In genomic region chr8:64634131-64634865, GRCm38 (mm10) we compare ENCODE assay signal across 16 mouse cellular contexts. TPM values are rescaled to one million over a fixed set of nuclear protein-coding genes. Genes with fewer than 3 reads are reported as not detected.
DNase-seq lines count a peak whose midpoint lies in the region; ATAC-seq and TF ChIP-seq lines count a peak whose summit lies in the region.
"Had no signal": no experiment of that assay in that cellular context is flagged by ENCODE, and none has a peak within 500 bp of the region (broad histone marks: within the 10 kb centered on the region; RNA-seq: fewer than 3 reads in every experiment).

No protein-coding gene starts in this region.

- no peak overlapping the region for H3K9ac ChIP-seq in forebrain, postnatal 0 days
- H3K9ac ChIP-seq: embryonic facial prominence, embryonic 12.5 days; limb, embryonic 12.5 days; liver, embryonic 15.5 days had no signal

- H3K27ac ChIP-seq in layer of hippocampus, adult 2 months: peak overlapping the region; percentile 73
- no peak overlapping the region for H3K27ac ChIP-seq in forebrain, postnatal 0 days (ENCODE audit: low read depth, low read length)
- H3K27ac ChIP-seq: embryonic facial prominence, embryonic 12.5 days; hindbrain, embryonic 10.5 days; limb, embryonic 12.5 days; liver, embryonic 15.5 days had no signal

- no peak for TF ChIP-seq CTCF in layer of hippocampus, adult 2 months (conservative IDR thresholded peaks at IDR 0.05)
- no peak for TF ChIP-seq CTCF in forebrain, postnatal 0 days (IDR thresholded peaks at IDR 0.05; ENCODE audit: low read depth)

- no peaks in the 10 kb centered on the region for H3K27me3 ChIP-seq in forebrain, postnatal 0 days (ENCODE audit: insufficient read depth, low read length)
- H3K27me3 ChIP-seq: embryonic facial prominence, embryonic 12.5 days; limb, embryonic 12.5 days; liver, embryonic 15.5 days had no signal

- no peaks in the 10 kb centered on the region for H3K36me3 ChIP-seq in forebrain, postnatal 0 days (ENCODE audit: insufficient read depth)
- H3K36me3 ChIP-seq: embryonic facial prominence, embryonic 12.5 days; hindbrain, embryonic 10.5 days; limb, embryonic 12.5 days; liver, embryonic 15.5 days had no signal

- no peak for DNase-seq in frontal cortex, postnatal 14 days (ENCODE audit: low spot score in 2 of 2)
- peak; percentile 42 to 71 for DNase-seq in layer of hippocampus, adult 2 months (ENCODE audit: low spot score in 2 of 2)
- DNase-seq in layer of hippocampus, postnatal 36 days: no peak
- DNase-seq in ES-CJ7 (ENCODE audit: low read depth, low spot score): peak; percentile 27
- DNase-seq in fat pad, adult 2 months (ENCODE audit: extremely low read depth, low read depth, low spot score): peak; percentile 91
- DNase-seq in forebrain, postnatal 0 days: no peak
- no peak for DNase-seq in thymus, postnatal 0 days (ENCODE audit: low spot score)
- DNase-seq: gastrocnemius, postnatal 36 days; kidney, postnatal 25 days; thymus, adult 18-20 months had no signal

- H3K9me3 ChIP-seq in forebrain, postnatal 0 days (ENCODE audit: low read length): no peaks in the 10 kb centered on the region
- H3K9me3 ChIP-seq: embryonic facial prominence, embryonic 12.5 days; hindbrain, embryonic 10.5 days; limb, embryonic 12.5 days; liver, embryonic 15.5 days had no signal

- no peaks in the 10 kb centered on the region for H3K4me1 ChIP-seq in forebrain, postnatal 0 days (ENCODE audit: insufficient read depth)
- H3K4me1 ChIP-seq: embryonic facial prominence, embryonic 12.5 days; hindbrain, embryonic 10.5 days; limb, embryonic 12.5 days; liver, embryonic 15.5 days had no signal

- no peak overlapping the region for H3K4me2 ChIP-seq in forebrain, postnatal 0 days (ENCODE audit: low read depth)
- H3K4me2 ChIP-seq: embryonic facial prominence, embryonic 12.5 days; limb, embryonic 12.5 days; liver, embryonic 15.5 days had no signal

- ATAC-seq in frontal cortex, adult (ENCODE audit: low TSS enrichment): peak; percentile 91
- no peak for ATAC-seq in forebrain, postnatal 0 days

- WGBS in forebrain, postnatal 0 days: 60% methylated on average over 8 of the region's 8 CpGs

- no peak overlapping the region for H3K4me3 ChIP-seq in layer of hippocampus, adult 2 months
- H3K4me3 ChIP-seq in forebrain, postnatal 0 days (ENCODE audit: low read depth, low read length): no peak overlapping the region
- H3K4me3 ChIP-seq: embryonic facial prominence, embryonic 12.5 days; hindbrain, embryonic 10.5 days; limb, embryonic 12.5 days; liver, embryonic 15.5 days; myocyte had no signal

RNA-seq across cellular contexts. Expression of gene Cpe, which starts 58.6 kb away (rescaled TPM):
- 1,000 to 10,000 TPM; 2,581 to 2,789 TPM for total RNA-seq in layer of hippocampus, adult 2 months (2021)
- total RNA-seq in layer of hippocampus, postnatal 36 days (2021): 1,000 to 10,000 TPM; 2,857 to 3,040 TPM
- total RNA-seq in forebrain, postnatal 0 days (2014; rRNA removed): 557 and 627 TPM in 2 replicates
- polyA plus RNA-seq in forebrain, postnatal 0 days (2015; fragmentation: Nextera tagmentation; extraction: Ambion mirVana): 825 and 1,102 TPM in 2 replicates
- polyA plus RNA-seq in thymus, postnatal 0 days (2015; fragmentation: Nextera tagmentation; extraction: Ambion mirVana): 15.3 and 17.8 TPM in 2 replicates

Comparison
In these comparisons a context has a peak if more than half of its experiments do, and no peak if none do; other contexts are left out.
1. DNase-seq: peak in layer of hippocampus, adult 2 months (2 of 2), ES-CJ7 (single experiment) and fat pad, adult 2 months (single experiment); none in frontal cortex, postnatal 14 days (0 of 2), layer of hippocampus, postnatal 36 days (0 of 2), forebrain, postnatal 0 days (single experiment) and thymus, postnatal 0 days (single experiment).